Mouse (Mus musculus) thymus, postnatal 25 days (tissue): ENCODE measurements around the gene Gstm6.
"Not testable (repeated sequence)": the region's sequence is repeated elsewhere in the genome, so short reads cannot be mapped to it uniquely, and the experiment has no call there.

Source experiments
- DNase-seq: peaks from one replicate; pipeline ENCODE4 v3.0.0; 2022

The Gstm6 gene

DNA sequence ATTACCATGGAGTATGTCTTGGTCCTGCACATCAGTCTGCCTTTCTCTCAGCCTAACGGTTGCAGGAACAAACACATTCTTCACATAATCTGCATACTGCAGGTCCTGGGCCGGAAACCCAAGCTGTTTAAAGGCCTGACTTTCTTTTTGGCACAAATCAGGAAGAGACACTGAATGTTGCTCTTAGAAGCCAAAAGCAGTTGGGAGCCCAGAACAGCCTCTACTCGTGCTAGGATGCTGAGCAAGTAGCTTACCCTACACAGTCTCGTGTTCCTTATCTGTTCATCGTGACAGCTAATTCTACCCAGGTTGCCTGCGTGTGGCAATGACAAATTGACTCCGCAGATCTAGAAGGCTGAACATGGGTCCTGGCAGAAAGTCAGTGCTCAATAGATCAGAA, 3.0 kb downstream of the Gstm6 start:
- no peak for DNase-seq

DNA sequence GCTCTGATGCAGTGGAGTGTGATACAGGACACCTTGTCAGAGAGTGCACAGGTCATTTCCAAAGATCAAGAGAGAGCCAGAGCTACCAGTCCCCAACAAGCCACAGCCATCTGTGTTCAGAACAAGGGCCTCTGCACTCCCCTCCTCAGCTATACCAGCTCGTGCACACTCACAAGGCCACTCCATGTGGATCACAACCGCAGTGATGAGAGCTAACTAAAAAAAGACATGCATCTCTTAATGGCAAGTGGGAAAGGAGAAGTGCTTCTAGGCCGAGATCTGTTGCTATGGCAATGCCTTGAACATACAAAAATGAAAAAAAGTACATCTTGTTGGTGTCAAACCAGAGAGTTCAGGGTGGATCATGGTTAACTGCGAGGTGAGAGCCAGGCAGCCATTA, 3.7 kb downstream of the Gstm6 start:
- DNase-seq = no peak

DNA sequence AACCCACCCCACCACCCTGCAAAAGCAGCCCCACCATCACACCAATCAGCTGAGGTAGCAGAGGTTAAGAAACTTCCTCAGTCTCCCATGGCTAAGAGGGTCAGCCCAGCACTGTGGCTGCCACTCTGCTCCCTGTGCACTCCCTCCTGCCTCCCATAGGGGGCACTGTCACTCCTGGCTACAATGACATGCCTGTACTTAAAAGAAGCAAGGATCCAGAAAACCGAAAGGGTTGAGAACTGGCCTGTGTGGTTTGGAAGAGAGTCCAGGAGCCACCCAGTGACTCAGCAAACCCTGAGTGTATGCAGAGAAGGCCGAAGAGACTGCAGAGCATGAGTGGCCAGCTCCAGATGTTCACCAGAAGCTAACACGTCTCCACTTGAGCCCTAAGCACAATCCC, 4.1 kb downstream of the Gstm6 start:
- DNase-seq = peak; percentile 49

DNA sequence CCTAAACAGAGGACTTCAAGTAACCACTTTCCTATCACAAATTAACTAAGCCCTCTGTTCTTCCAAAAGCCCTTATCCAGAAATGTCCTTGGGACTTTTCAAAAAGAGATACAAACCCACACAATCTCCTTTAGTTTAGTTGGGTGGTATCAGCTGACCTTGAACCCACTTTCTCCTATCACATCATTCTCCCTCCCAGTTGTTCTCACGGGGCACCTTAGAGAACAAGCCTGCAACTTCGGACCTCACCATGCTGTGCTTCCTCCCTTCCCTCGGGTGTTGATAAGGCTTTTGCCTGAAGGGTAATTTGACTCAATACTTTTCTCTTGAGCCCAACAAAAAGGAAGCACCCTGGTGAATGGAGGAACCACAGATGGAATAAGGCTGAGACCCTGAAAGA, 7.7 kb downstream of the Gstm6 start:
- no peak for DNase-seq

DNA sequence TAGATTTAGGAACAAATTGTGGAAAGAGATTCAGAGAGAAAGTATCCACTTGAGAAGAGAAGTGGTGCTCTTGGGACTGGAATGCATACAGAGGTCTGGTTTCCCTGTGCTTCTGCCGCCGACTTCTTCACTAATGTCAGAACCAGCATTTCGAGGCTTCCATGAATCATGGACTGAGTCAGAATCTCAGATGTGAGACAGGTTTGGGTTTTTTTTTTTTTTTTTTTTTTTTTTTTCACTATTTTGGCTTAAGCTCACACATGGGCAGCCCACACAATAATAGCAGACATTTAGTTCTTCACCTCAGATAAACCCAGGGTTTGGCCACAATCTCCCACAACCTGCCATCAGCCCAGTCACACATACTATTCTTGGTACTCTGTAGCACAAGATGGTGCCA, 8.3 kb downstream of the Gstm6 start:
- DNase-seq = no peak

DNA sequence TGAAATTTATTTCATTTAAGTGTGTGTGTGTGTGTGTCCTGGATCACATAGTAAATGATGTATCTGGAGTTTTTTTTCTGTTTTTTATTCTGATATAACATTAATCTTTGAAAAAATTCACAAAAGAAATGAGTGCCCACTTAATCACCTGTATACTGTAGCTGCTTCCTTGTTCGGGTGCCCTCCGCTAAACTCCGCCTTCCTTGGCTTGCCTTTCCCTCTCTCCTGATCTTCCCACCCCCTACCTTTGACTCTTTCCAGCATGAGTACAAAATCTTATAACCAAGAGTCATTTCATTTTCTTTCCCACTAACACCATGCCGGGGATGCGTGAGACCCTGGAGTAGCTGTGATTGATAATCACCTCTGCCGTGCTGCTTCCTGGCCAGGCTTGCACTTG, 11.4 kb downstream of the Gstm6 start:
- no peak for DNase-seq

DNA sequence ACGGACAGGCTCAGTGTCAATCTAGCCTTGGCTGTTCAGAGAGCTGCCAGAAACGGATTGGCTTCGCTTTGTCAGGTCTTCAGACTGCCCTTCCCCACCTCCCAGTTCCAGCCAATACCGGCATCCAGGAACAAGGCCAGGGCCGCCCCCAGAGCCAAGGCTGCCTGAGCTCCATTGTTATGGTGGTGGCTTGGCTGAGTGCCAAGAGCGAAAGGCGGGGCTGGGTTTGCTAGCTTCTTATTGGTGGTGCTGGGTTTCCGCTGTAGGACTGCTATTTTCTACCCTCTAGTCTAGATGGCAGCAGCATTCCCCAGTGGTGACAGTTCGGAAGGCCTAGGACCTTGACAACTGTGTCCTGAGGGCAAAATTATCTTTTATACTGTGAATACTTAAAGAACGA, 11.9 kb downstream of the Gstm6 start, which contains the start of gene Gstm7:
Gstm7 (minus strand) TSS at position 148 of the 400 bp plus-strand sequence.
- DNase-seq = peak; percentile 87

DNA sequence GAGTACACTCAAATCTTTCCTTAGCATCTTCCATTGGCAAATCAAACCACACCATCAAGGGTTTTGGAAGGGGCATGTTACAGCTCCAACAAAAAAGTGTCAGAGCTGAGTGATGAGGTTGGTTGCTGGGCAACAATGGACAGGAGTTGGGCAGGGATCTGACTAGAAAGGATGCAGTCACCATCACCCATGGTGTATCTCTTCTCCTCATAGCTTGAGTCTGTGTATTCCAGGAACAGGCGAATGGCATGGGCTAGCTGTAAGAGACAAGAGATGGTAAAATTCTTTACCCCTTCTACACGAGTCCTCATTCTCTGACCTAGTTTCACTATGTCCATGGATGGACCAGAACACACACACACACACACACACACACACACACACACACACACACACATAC, 12.4 kb downstream of the Gstm6 start:
- no peak for DNase-seq

DNA sequence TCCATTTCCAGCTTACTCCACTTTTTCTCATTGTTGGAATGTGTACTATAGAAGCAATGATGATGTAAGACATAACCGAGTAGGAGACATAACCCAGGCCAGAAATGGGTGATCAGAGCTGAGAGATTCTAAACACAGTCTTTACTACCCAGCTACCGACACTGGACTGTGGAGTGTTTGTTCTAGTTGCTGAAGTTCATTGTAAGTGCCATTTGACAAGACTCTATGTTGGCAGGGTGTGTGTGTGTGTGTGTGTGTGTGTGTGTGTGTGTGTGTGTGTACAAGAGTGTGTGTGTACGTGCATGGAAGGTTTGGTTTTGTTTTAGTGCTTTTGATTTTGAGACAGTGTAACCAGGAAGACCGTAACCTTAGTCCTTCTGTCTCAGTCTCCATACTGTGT, 13.8 kb downstream of the Gstm6 start:
- DNase-seq = no peak

DNA sequence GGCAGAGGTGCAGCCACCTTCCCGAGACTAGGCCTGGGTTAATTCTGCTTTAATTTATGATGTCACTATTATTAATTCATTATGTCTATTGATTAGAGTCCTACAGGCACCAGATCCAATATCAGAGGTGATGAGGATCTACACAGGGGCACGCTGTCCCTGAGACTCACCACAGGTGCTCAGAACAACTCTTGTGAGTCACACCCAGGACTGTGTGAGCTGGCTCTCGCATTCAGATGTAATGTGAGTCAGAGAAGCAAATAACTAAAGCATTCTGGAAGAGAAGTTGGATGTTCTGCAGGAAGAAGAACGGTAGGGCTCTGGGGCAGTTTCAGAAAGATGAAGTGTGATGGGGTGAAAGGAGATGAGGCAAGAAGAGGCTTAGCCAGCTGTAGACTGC, 14.3 kb downstream of the Gstm6 start:
- no peak for DNase-seq

DNA sequence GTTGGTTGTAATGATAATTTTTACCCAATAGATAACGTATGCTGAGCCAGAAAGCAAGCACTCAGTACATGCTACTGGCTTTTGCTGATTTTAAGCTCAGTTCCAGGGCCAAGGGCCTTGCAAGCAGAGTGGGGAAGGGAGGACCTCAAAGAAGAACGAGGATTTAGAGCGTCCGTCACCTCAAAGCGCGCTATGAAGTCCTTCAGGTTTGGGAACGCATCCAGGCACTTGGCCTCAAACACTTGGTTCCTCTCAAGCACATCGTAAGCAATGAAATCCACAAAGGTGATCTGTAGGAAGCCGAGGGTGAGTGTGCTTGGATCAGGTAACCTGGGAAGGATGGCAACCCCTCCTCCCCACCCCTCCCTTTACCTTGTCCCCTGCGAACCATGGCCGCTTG, 14.9 kb downstream of the Gstm6 start:
- no peak for DNase-seq

DNA sequence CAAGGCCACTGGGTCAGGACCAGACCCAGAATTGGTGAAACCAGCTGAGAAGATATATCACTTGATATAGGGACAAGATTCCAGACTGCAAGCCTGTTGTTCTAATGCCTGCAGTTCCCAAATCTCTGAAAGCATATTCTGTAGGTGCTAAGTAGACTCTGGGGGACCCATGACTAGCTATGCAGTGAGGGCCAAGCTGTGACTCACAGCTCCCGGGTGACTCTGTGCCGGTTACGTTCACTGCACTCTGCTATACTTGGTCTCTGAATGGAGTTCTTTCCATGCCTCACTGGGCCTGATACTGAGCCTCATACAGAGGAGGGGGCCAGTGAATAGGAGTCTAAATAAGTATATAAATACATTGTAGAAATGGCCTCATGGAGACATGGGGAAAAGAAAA, 15.7 kb downstream of the Gstm6 start:
- DNase-seq = no peak

DNA sequence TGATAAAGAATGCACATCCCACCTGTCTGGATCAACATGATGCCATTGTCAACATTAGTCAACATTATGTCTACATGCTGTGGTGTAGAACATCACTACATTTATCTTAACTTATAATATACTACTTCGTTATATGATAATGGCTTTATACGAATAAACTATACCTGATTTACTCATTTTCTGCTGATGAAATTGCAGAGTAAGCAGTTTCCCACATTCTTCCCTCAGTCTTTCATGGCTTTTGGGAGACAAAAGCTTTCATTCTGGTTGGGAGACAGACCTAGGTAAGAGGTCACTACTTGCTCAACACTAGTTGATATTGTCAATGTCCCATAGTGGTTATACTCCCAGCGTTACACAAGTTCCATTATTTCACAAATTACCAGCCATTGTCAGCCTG, 18.2 kb downstream of the Gstm6 start:
- no peak for DNase-seq

DNA sequence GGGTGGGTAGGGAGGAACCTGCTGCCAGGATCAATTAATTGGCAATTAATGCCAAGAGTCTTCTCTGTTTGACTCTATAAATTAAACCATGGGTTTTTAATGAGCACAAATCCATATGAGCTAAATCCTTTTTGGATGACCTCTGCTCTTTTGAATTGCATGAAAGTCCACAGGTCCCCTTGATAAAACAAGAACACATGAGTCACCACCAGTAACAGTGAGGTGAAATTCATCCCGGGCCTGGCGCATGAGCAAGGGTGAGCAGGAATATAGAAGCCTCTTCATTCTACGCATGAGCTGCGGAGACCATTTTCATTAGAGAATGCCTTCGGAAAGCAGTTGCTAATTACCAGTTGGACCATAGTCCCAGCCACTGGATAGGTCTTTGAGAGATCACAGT, 23.2 kb downstream of the Gstm6 start:
- DNase-seq = no peak

DNA sequence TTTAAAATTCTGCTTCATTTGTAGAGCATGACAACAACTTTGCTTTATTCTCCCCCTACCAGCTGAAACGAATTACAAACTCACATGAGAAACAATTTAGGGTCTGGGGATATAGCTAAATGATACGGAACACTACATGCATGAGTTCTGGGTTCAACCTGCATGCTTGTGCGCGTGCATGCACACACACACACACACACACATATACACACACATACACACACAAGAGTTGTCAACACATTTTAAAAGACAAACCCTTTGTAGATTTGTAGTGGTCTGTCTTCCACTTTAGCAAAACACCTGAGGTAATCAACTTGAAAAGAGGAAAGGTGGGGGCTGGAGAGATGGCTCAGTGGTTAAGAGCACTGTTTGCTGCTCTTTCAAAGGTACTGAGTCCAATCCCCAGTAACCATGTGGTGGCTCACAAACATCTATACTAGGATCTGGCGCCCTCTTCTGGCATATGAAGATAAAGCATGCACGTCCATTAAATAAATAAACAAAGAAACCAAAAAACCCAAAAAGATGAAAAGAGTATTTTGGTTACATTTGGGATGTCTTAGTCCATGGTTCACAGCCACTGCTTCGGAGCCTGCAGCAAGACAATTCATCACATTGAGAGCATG, 25.7 kb downstream of the Gstm6 start:
- peak; percentile 24 for DNase-seq

DNA sequence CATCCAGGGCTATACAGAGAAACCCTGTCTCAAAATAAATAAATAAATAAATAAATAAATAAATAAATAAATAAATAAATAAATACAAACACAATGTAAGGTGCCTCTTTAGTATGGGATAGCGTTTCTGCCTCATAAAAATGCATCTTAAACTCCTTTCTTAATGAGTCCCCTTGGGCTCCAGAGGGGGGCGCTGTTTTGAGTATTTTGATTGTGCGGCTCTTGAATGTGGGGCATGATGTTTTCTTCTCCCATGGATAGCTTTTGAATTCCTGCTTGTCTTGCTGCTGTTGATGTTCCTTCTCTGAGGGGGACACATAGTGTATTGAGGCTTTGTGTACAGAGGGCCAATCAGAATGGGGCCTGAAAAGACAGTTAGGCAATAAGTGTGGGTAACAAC, 26.5 kb downstream of the Gstm6 start:
- no peak for DNase-seq

DNA sequence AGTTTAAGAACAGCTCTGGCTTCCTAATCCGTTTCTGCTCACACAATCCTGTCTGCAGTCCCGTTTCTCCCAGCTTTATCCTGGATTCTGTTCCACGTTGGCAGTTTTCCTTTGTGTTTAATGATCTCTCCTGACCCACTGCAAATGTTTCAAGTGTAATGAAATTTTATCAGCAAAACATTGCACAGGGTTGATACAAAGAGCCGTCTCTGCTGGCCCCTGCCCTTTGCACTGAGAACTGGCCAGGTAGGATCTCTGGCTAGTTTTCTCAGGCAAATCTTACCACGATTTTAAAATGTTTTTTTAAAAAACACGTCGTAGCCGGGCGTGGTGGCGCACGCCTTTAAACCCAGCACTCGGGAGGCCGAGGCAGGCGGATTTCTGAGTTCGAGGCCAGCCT, 26.9 kb downstream of the Gstm6 start:
- no peak for DNase-seq

DNA sequence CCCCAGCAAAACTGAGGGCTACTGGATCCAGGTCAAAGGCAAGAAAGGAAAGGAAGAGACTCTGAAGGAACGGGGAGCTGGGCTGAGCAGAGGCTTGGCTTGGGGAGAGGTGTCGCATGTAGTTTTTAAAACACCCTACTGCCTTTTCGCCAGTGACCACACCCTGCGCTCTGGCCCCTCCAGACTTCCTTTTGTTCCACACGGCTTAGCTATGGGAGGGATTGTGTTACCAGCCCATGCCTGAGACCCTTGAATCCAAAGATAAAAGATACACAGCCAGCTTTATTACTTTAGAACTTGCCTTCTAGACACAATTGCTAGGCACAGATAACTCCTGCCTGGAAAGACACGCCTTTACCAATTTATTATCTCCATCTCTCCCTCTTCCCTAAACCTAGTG, 37.6 kb downstream of the Gstm6 start:
- no peak for DNase-seq

DNA sequence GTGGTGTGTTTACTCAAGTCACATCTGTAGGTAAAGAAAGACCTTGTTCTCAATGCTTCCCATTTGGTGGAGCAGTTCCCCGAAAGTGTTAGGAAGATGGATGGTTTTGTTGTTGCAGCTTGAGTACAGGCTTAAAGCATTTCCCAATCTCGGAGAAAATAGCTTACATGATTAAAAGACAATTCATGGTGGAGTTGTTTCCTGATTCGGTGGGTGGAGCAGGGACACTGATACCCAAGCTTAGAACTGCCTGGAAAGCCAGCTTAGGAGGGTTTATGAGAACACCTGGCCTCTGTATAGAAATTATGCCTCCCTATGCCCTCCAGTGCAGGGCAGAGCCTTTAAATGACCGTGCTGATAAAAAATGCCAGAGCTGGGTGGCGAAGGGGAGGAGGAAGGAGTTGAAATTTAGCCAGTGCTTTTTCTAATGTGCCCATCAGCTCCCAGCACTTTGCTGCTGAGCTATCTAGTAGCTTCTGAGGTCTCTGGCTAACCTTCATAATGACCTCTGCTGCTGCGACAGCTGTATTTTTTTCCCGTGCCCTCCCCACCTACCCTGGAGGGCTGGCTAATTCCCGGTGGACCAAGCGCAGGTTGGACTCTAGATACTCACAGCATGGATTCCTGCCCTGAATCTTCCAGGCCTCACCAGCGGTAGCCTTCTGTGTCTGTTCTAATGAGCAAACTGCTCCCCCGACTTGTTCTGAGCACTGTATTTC, 42.4 kb downstream of the Gstm6 start:
- no peak for DNase-seq

DNA sequence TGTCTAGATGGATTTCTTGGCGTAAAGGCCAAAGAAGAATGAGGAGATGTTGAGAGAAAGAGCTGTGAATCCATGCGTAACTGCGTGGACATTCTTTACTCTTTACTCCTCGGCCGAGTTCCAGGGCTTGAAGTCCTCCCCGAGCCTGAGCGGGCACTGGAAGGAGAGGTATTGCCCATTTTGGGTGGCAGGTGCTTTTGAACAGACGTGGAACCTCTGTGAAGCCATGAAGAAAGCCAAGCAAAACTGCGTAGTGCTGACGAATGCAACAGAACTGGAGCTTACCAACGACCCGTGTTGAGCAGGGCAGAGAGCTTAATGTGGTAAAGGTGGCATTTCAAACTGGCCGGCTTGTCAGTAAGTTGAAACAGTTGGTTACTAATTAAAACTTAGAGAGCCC, 44.9 kb downstream of the Gstm6 start:
- no peak for DNase-seq

DNA sequence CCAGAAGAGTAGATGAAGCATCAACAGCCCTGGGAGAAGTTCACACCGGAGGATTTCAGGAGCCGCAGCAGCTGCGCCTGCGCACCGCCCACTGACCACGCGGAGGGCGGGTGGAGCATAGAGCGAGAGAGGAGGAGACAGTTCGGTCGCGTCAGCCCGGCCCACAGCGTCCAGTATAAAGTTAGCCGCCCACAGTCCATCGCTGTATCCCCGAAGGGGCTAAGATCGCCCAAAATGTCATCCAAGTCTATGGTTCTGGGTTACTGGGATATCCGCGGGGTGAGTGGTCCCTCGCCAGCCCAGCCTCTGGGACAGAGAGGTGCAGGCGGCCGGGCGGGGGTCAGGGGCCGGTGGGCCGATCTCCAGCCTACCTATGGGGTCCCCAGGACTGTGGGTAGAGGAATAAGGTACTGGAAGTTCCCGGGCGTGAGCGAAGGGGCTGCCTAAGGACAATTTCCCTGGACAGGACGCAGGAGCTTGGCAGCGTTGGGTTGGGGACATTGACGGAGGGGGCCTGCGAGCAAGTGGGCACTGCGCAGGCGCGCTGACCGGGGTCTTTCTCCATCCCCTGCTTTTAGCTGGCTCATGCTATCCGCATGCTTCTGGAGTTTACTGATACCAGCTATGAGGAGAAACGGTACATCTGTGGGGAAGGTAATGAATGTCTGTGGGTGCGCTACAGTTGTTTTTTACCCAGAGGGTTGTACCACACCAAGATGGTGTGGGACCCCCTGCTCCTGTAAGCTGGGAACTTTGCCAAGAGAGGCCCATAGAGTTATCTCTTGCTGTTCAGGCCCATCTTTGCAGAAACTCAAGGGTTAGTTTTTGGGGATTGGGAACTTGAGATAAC, 47.6 kb downstream of the Gstm6 start, which contains the start of gene Gstm5:
Gstm5 (plus strand) TSS at position 102 of the 850 bp plus-strand sequence.
- peak; percentile 5 for DNase-seq

DNA sequence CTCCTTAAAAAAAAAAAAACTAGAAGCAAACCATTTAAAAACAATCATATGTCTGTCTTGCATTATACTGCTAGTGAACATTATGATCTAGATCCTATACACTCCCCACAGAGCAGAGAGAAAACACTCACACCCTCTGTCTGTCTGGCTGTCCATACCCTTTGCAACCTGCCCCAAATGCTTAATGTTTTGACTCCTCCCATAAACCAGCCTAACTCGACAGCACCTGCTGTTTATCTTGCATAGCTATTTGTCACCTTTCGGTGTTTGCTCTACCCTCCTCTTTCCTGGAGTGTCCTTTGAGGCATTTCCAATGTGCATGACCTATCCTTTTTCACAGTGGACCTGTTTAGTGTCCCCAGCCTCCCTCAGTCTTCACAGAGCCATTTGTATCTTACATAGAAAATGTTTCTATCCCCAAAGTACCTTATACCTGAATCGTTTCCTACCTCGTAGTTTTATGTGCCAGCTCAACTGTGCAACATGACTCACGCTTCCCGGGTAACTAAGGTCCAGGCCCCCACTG, 48.3 kb downstream of the Gstm6 start:
- no peak for DNase-seq

DNA sequence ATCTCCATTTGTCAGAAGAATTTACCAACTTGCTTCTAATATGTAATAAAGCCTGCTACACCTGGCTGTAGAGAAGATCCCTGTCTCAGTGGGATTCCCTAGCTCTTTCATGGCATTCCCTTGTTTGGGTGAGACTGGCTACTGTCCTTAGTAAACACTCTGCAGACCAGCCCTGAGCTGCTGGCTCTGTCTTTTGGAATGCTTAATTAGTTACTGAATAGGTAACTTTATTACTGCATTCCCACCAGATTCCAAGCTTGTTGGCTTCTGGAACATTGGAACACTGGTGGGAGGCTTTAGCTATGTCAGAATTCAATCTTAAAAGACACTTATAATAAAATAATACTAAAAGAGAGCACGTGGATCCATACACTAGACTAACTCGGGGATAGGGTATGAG, 54.3 kb downstream of the Gstm6 start:
- not testable (repeated sequence) for DNase-seq
